Mouse (Mus musculus) bone marrow, adult 2 months (tissue): ENCODE measurements at regions not wholly inside any gene's neighbourhood (a gene's known extent, or its start where the extent isn't known, plus 50 kb on each side); places are given as distances from the start of the nearest gene placed in this dataset.

Source experiments
- CTCF ChIP-seq: fragments of 200-500 bp; IDR thresholded peaks from 2 replicates; pipeline ENCODE4 v1.5.1; 2011; ENCODE audit warnings: low read length, control low read depth; ENCODE audit not compliant: control insufficient read depth, insufficient read depth
- POLR2A ChIP-seq: fragments of 200-500 bp; IDR thresholded peaks from 2 replicates; pipeline ENCODE4 v1.6.1; 2011; ENCODE audit warnings: low read depth, mild to moderate bottlenecking, control low read depth, low read length, borderline replicate concordance; ENCODE audit not compliant: control insufficient read depth

GRCm38 (mm10) chr11:45087186-45087915 lies 470.2 kb downstream of the Ebf1 start:
- no peak for TF ChIP-seq POLR2A
- no peak for TF ChIP-seq CTCF
